Mouse (Mus musculus): ENCODE data around the gene Grem1. TPM values are rescaled to one million over a fixed set of nuclear protein-coding genes. Genes with fewer than 3 reads are reported as not detected.

The Grem1 gene
- total RNA-seq, 1 experiment from 2014 or later: 0.37 TPM

DNA sequence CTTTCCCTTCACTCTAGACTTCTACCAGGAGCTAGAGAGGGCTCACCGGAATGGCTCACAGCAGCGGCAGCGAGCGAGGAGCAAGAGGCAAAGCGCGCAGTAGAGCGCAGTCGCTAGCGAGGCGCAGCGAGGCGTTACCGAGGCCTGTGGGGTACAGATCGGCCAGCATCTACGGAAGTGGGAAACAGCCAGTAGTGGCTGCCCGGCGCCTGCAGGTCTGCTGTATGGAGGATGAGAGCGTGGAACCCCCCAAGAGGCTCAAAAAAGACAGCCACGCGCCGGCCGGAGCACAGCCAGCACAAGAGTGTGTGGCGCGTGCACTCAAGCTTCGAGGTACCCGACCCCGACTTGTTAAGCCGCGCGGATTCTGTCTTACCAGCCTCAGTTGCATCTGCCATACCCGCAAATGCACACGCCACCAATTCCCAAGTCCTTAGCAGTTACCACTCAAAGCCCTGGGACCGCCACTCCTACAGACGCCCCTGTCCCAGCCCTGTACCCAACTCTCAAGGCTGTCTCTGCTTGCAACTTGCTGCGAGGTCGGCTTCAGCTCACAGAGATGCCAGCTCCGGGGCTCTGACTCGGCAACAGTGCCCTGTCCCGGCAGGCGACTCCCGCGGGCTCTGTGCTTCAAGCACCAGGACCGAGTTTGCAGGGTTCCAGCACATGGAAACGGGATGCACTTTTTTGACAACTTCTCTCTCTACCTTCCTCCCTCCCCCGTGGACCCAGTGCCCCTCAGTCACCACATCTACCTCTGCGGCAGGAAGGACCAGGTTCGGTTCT, 728 bp downstream of the Grem1 start:
- DNase-seq: peak; percentile 8

DNA sequence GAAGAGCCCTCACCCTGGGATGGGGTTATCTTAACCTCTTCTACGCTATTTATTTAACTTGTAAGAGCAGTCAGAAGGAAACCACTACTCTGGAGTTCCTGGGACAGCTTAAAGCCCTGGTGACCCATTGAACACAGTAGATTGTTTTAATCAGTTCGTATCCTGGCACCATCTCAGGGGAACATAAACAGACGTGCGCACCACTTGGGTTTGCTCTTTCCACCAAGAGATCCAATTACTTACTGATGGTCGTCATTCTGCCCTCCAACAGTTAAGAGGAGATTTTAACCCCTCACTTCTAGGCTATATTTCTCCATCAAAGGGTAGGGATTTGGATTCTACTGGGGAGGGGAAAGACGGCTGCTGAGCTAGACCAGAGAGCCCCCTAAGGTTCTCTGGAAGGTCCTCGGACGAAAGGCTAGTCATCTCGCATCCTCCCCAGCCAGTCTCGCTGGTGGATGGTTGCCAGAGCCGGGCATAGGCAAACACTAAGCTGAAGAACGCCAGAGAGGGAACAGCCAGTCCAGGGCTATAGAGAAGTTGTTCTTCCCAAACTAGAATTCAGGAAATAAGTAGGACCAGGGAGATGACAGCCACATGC, 1.4 kb downstream of the Grem1 start:
- DNase-seq: no peak

DNA sequence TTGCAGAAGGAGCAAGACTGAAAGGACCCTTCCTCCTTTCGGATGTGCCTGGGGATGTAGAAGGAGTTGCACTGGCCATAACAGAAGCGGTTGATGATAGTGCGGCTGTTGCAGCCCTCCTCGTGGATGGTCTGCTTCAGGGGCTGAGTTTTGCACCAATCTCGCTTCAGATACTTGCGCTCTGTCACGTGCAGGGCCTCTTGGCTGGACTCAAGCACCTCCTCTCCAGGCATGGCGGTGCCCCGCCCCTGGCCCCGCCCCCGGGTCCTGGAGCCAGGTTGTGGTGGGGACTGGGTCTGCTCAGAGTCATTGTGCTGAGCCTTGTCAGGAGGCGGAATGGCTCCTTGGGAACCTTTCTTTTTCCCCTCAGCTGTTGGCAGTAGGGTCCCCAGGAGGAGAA, 8.7 kb downstream of the Grem1 start:
- DNase-seq: no peak

DNA sequence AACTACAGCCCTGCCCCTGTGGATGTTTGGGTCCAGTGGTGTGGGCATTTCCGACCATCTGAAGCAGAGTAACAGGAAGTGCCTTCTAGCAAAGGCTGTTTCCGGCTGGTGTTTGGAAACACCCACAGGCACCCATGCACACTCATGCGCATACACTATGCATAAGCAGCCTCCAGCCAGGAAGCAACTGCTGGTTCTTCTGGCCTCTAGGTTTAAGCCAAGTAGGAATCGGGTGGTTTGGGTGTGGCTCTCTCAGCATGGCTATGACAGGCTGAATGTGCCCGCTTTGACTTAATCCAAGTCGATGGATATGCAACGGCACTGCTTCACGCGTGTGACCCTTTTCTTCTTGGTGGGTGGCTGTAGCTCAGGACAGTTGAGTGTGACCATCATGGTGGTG, 9.1 kb downstream of the Grem1 start:
- no peak for DNase-seq

DNA sequence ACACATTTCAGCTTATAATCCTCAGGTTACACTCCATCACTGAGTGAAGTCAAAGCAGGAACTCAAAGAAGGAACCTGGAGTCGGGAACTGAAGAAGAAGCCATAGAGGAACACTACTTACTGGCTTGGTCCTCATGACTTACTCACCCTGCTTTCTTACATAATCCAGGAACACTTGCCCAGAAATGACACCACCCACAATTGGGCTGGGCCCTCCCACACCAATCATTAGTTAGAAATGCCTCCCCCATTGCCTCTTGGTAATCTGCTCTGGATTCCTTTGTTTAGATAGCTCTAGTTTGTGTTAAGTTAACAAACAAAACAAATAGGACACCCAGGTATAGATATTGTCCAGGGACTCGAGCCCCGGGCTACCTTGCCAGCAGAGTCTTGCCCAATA, 29.9 kb downstream of the Grem1 start:
- DNase-seq: no peak

DNA sequence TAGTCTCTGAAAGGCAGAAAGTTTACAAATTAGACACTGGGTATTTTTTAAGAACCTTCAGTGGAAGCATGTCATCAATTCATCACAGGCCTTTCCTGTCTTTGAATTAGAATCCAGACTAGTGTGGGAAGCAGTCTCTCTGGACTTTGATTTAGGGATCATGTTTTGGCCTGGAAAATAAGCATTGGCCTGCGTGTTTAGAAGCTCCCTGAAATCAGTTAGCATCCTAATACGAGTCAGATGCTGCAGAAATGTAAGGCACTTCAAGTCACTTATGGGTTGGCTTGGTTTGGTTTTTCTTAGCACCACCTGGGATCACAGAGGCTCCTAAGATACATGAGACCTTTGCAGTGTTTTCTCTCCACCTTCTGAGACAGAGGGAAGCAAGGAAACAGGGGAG, 43.6 kb downstream of the Grem1 start:
- DNase-seq: no peak

DNA sequence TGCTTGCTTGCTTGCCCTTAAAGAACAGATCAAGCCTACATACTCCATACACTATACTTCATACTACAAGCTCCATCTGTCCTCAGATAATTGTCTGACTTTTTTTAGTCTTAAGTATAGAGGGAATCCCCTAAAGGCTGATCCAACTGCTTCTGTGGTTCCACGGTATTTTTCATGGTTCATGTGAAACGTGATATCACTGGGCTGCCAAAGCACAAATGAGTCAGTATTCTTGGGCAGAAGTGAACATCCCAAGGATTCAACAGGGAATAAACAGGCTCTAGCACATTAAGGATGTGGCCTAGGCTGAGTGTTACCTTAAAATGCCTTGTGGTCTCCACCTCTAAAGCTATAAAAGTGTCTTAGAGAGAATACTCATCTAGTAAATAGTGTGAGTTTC, 45.0 kb downstream of the Grem1 start:
- no peak for DNase-seq

DNA sequence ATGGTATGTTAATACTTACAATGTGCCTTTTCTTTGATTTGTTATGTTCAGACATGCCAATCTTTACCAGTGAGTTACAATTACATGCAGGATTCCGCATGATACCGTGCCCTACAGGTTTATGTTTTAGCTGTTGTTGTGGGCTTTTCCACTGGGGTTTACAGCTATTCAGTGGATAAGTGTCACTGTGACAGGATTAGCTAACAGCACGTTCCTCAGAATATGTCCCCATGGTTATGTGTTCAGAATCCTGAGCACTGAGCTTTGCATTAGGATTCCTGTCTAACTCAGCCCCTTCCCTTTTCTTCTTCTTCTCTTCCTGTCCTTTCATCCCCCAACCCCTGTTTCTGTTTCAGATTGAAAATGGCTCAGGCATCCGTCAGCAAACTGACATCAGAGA, 50.9 kb downstream of the Grem1 start:
- DNase-seq: no peak

DNA sequence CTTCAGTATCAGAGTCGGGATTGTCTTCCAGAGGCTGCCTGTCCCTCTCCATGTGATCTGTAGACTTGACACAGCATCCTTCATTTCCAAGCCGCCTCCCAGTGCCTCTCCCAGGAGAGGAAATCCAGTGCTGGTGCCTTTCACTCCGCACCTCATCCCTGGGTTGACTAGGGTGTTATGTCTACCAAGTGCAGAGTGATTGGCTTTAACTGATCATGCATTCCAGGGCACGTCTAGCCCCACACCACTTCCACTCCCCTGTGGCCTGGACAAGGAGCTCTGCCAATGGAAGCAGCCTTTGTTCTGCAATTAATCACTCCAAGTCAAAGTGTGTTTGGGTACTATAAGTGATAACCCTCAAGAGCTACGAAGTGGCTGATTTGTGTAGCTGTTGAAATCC, 56.9 kb downstream of the Grem1 start:
- DNase-seq: no peak

DNA sequence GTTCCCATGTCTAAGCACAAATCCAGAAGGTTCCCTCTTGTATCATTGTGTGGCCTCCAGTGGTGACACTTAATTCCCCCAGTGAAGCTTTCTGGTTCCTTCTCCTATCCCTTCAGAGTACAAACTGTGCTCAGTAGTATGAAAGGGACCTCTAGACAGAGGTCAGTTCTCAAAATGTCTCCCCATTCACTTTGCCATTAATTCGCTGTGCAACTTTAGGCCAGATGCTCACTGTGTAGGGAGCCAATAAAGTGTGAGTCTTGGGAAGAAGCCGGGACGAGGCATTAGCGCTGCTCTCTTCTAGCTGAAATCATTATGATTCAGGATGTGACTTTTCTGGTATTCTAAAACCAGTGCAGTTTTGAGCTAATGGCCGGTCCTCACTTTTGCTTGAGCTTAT, 61.8 kb downstream of the Grem1 start:
- no peak for DNase-seq

DNA sequence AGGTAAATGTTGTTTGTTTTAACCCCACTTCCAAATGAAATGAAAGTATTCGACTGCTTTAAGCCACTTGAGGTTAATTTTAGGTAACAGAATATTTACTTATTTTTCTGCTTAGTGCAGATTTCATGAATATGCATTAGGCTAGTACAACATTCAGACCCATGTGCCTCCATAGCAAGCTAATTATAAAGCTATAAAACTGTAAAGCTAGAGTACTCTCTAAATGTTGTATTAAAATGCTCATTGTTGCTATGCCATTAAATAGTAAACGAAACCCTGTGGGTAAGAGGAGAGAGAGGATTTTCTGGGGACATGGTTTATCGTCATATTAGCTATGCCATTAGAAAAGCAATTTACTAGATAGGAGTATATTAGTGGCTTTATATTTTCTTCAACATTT, 62.2 kb downstream of the Grem1 start:
- no peak for DNase-seq

Other genes starting within 250 kb of the Grem1 start
- gene Scg5, start 70.5 kb upstream of the Grem1 start, total RNA-seq (2021): 39.0 and 44.4 TPM in 2 replicates
- 12.3 and 12.9 TPM in 2 replicates for gene Arhgap11a, start 90.0 kb upstream of the Grem1 start, total RNA-seq (2021)